Mouse (Mus musculus) embryonic stem cell, embryonic (primary cell): Measurements from ENCODE around the gene Dhrs3.

Experiments
- CTCF ChIA-PET, 4 experiments: fragments of 300-600 bp in 2 of 4; fragments of 350-600 bp in 2 of 4; sonication (Branson Sonifier 250); formaldehyde crosslinking; loops; one replicate each; lab custom pipeline; 2022; ENCODE audit warnings: inconsistent platforms in 2 of 4; lab: Charles Lee
- POLR2A ChIA-PET, 4 experiments: fragments of 300-600 bp in 2 of 4; fragments of 350-600 bp in 2 of 4; sonication (Branson Sonifier 250); formaldehyde crosslinking; loops; one replicate each; lab custom pipeline; 2022; ENCODE audit warnings: antibody characterized with exemption in 4 of 4, inconsistent platforms in 1 of 4; lab: Charles Lee

Dhrs3 gene

DNA sequence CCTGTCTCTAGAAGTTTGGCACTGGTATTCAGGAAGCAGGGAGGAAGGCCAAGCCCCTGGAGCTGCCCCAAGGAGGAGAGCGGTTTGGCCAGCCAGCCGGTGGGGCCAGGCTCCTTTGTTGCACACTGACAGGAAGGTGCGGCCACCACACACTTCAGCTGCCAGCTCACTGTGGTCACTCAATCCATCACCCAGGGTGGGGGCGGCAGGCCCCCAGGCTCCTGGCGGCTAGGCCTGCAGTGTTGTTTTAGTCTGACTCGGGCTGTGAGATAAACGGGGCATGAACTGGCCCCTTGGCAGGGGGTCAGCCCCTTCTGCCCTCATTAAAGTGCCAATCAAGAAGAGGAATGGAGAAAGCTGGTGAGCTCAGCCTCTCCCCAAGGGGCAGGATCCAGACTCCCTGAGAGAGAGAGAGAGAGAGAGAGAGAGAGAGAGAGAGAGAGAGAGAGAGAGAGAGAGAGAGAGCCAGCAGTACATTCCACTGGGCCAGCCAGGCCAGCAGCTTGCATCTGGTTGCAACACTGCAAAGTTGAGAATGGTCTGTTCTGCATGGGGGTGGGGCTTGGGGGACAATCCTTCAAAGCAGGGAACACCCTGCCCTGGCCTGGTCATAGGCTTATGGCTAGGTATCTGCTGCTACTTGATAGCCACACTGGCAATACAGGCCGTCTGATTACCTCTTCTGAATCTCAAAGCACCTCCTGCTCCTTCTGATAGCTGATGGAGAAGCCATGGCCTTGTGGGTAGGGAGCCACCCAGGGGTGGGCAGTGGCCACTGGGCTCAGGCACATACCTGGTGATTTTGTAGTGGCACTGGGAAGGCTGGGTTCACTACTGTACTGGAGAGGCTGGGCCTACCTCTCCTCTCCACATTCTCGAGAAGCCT lies 57.1 kb downstream of the Dhrs3 start:
- POLR2A ChIA-PET, result interaction anchor here in 2 of 4 experiments (0.6 kb wide), 2 partner anchors 28 to 55 kb away, joined by 3 read pairs; no protein-coding TSS in a partner anchor

DNA sequence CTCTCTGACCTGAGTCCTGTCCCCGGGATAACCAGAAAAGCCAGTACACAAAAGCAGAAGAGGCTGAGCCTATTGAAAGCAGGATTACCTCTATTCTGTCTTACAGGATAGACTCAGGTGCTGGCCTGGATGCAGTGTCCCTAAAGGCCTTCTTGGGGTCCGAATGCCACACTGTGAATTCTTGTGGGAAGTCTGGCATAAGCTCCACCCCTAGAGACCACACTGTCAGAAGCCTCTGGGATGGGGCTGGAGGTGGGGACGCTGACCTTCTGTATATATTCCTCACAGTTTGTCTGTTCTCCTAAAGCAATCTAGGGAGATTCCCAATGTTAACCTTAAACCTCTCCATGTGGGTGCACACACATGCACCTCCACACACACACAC lies 57.7 kb downstream of the Dhrs3 start:
- POLR2A ChIA-PET, result no interaction called here
- CTCF ChIA-PET, result interaction anchor here in 2 of 4 experiments (0.6 to 1.5 kb wide), 2 partner anchors 33 to 270 kb away, joined by 3 read pairs; no protein-coding TSS in a partner anchor

More for the DNA sequence above, 57.1 kb downstream of the Dhrs3 start:
- CTCF ChIA-PET, result interaction anchor here in 3 of 4 experiments (0.6 to 1.5 kb wide), 4 partner anchors 32 to 270 kb away, joined by 3 read pairs; no protein-coding TSS in a partner anchor

DNA sequence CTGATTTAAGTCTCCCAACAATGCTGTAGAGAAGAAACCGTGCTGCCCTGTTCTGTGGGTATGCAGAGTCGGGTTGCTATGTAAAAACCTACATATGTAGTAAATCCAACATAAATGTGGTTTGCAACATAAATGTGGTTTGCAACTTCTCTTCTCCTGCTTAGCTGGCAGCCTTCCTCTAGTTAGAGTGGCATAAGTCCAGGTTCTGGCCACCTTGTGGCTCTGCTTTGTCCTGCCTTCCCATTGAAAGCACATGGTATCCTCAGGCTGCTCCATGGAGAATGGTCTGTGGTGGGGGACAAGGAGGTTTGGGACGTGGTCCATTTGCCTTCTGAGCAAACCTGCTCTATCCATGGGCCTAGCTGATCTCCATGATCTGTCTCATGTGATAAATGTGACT lies 58.3 kb downstream of the Dhrs3 start:
- ChIA-PET POLR2A (no interaction called here), CTCF (no interaction called here)

DNA sequence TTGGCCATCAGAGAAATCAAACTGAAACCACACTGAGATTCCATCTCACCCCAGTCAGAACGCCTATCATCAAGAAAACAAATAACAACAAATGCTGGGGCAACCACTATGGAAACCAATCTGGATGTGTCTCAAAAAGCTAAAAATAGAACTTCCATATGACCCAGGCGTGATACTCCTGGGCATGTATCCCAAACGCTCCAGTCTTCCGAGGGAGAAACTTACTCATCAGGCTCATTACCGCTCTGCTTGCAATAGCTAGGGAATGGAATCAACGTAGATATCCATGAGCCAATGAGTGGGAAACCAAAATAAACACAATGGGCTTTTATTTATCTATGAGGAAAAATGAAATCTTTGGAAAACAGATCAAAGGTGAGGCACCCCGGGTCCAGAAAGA lies 59.2 kb downstream of the Dhrs3 start:
- ChIA-PET CTCF (no interaction called here), POLR2A (interaction anchor here in 1 of 4 experiments (0.6 kb wide), 1 partner anchor 226 kb away, joined by 3 read pairs; no protein-coding TSS in a partner anchor)

DNA sequence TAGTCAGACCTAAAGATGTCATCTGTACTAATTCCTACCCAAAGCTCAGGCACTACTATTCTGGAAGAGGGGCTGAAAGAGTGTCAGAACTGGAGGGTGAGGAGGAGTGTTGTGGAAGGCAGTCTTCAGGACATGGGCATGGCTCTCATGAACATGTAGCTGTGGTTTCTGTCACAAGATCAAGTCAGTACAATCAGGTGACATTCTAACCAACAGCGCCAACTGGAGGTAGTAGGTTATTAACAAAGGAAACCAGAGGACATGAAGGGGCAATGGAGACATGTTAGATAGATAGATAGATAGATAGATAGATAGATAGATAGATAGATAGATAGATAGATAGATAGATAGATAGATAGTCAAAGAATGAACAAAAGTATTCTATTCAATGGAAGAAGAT lies 60.8 kb downstream of the Dhrs3 start:
- ChIA-PET CTCF (interaction anchor here in 1 of 4 experiments (1.8 kb wide), 1 partner anchor 63 kb away, joined by 5 read pairs; no protein-coding TSS in a partner anchor), POLR2A (no interaction called here)

DNA sequence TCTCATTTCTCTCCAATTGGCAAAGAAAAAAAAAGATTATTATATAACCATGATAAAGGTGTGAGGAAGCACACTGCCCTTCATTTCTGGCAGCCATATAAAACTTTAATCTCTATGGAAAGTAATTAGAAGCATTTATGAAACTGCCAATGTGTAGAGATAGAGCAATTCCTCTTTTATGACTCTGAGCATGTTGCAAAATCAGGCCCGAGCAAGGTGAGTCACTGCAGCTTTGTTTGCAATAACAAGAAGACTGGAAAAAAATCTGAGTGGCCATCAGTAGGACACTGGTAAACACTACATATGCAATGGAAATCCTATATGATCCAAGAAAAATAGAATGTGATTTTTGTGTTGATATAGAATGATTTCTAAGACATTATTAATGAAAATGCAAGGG lies 63.2 kb downstream of the Dhrs3 start:
- CTCF ChIA-PET, result no interaction called here
- POLR2A ChIA-PET, result interaction anchor here in 1 of 4 experiments (1.5 kb wide), 1 partner anchor 14 kb away, joined by 3 read pairs; no protein-coding TSS in a partner anchor

DNA sequence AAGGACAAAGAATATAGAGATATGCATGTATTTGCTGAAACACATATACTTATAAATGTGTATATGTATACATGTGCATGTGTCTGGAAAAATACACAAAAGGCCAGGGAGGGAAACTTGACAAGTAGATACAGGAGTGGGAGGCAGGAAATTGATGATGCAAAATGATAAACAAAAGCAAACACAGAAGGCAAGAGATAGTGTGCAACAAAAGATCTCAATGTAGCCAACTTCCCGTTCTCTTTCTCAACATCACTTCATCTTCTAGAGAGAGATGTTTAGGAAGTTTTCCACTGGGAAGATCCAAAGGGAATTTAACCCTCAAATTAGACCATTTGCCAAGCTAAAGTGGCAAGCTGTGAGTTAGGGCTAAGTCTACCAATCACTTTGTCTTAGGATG lies 63.7 kb downstream of the Dhrs3 start:
- POLR2A ChIA-PET, result interaction anchor here in 1 of 4 experiments (1.5 kb wide), 1 partner anchor 14 kb away, joined by 3 read pairs; no protein-coding TSS in a partner anchor

DNA sequence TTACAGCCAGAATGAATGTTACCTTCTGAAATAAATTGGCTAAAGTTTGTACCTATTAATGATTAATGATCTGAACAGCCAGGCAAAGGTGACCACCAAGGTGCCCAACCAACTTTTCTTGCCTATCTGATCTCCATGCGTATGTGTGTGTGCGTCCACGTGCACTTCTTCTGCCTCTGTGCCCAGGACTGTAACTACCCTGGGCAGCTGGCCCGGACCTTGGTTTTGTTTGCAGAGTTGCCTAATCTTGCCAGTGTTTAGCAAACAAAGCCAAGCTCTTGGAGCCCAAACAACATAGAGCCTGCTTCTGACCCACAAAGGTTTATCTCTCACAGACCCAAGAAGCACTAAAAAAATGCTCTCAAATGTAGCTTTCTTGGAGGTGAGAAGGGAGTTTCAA lies 64.6 kb downstream of the Dhrs3 start:
- POLR2A ChIA-PET, result interaction anchor here in 2 of 4 experiments (0.6 to 1.5 kb wide), 4 partner anchors 15 to 49 kb away, joined by 3 to 4 read pairs (median 3); no protein-coding TSS in a partner anchor
- CTCF ChIA-PET, result no interaction called here

More for the DNA sequence above, 63.7 kb downstream of the Dhrs3 start:
- CTCF ChIA-PET, result no interaction called here

DNA sequence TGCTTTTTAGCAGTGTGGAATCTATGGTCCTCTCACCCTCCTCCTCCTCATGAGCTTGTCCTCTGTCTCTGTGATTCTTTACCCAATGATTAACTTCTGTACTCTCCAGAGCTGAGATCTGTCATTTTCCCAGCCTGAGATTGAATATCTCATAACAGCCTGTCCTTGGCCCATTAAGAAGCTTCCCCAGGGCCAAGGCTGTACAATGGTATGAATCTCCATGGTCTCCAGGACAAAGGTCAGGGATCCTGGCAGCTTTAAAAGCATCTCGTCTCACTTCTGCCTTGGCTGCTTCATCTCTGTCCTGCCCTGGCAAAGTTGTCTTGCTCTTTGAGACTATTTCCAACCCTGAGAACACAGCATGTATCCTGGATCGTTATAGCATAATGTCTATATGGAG lies 65.1 kb downstream of the Dhrs3 start:
- POLR2A ChIA-PET, result interaction anchor here in 1 of 4 experiments (1.3 kb wide), 1 partner anchor 42 kb away, joined by 4 read pairs; no protein-coding TSS in a partner anchor
- CTCF ChIA-PET, result no interaction called here

DNA sequence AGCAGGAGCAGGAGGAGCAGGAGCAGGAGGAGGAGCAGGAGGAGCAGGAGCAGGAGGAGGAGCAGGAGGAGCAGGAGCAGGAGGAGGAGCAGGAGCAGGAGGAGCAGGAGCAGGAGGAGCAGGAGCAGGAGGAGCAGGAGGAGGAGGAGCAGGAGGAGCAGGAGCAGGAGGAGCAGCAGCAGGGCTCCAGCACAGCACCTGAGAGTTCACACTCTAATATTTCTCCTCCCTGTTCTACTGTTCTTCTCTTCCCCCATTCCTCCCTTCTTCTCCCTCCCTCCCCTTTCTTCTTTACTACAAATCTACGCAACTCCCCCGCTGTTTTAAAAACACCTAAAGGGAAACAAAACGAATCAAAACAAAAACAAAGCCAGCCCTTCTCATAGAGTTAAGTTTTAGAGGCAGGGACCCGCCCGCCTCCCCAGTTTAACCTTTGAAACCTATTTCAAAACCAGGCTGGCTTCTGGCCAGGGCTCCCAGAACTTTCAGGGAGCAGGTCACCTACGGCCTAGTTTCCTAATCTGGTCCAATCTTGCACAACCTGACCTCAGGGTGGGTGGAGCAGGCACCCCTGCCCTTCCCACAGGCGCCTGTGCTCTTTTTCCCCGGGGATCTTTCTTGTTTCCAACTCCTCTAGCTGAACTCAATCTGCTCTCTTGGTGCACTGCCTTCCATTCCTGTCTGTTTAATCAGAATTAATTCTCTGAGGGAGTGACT lies 67.7 kb downstream of the Dhrs3 start:
- ChIA-PET POLR2A (no interaction called here), CTCF (no interaction called here)

DNA sequence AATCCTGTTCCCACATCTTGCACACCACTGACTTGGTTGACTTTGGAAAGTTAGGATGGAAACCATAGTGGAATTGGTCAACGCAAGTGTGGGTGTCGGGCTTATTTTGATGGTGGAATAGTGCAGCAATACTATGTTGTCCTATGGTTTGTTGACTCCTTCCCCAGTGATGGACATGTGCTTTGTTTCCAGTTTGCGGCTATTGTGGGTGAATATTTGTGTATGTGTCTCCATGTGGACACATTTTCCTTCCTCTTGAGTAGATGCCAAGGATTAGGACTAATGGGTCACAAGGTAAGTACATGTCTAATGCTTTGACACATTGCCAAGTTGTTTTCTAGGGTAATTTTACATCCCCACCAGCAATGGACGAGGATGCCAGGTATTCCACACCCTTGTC lies 68.6 kb downstream of the Dhrs3 start:
- POLR2A ChIA-PET, result no interaction called here
- CTCF ChIA-PET, result no interaction called here

DNA sequence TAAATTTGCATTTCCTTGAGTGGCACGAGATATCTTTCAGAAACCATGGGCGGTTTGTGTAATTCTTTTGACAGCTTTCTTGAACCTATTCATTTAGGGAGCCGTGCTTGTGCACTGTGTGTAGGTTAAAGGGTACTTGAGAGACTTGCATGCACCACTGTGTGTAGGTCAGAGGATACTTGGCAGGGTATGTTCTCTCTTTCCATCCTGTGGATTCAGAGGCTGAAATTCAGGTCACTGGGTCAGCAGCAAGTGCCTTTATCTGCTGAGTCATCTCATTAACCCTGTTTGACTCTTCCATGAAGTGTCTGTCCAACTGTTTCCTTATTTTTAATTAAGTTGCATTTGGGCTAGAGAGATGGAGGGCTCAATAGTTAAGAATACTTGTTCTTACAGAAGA lies 69.1 kb downstream of the Dhrs3 start:
- CTCF ChIA-PET, result no interaction called here
- POLR2A ChIA-PET, result interaction anchor here in 1 of 4 experiments (1.5 kb wide), 1 partner anchor 44 kb away, joined by 3 read pairs; no protein-coding TSS in a partner anchor

DNA sequence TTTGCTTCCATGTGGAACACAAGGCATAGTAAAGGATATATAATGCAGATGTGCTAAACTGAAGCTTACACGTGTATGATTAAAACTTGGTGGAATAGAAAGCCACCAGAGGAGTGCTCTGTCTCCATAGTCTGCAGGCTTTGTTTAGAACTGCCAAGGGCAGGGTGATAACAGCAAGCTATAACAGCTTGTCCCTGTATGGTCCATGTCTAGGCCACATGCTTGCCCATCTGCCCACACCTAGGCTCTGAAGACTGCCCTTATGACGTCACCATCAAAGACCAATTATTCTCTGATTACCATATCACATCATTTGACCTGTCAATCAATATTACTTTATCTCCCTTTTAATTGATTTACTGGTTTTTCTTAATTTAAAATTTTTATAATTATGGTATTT lies 72.6 kb downstream of the Dhrs3 start:
- ChIA-PET POLR2A (no interaction called here), CTCF (no interaction called here)

DNA sequence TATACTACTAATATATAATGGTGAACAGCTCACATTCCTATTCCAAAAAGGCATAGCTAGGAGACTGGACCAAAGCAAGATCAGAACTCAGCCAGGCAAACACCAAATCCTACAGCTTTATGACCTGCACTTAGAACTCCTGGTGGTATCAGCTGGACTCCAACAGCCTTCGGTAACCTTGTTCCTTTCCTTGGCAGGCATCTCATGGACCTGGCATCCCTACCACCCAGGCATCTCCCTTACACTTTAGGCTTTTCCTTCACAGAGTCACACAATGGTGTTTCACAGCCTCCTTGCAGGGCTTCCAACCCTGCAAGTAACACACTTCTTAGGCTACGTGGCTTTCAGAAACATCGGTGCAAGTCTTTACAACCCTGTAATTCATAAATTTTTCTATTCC lies 75.7 kb downstream of the Dhrs3 start:
- CTCF ChIA-PET, result interaction anchor here in 2 of 4 experiments (0.6 to 1.3 kb wide), 2 partner anchors 74 to 78 kb away, joined by 3 to 4 read pairs; no protein-coding TSS in a partner anchor
- POLR2A ChIA-PET, result interaction anchor here in 1 of 4 experiments (0.9 kb wide), 1 partner anchor 76 kb away, joined by 3 read pairs; the partner anchor contains the start of gene Dhrs3

DNA sequence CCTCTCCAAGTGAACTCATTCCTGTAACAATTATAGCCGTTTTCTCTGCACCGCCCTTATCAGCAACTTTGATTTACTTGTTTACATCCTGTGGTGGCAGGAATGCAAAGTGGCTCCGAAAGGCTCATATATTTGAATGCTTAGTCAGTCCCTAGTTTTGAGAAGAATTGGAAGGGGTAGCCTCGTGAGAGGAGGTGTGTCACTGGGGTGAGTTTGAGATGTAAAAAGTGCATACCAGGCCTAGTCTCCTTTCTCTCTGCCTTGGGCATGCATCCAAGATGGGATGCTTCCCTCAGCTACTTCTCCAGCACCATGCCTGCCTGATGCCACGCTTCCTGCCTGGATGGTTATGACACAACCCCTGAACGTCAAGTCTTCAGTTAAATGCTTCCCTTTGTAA lies 76.4 kb downstream of the Dhrs3 start:
- ChIA-PET POLR2A (no interaction called here), CTCF (interaction anchor here in 1 of 4 experiments (1.3 kb wide), 1 partner anchor 79 kb away, joined by 3 read pairs; no protein-coding TSS in a partner anchor)

DNA sequence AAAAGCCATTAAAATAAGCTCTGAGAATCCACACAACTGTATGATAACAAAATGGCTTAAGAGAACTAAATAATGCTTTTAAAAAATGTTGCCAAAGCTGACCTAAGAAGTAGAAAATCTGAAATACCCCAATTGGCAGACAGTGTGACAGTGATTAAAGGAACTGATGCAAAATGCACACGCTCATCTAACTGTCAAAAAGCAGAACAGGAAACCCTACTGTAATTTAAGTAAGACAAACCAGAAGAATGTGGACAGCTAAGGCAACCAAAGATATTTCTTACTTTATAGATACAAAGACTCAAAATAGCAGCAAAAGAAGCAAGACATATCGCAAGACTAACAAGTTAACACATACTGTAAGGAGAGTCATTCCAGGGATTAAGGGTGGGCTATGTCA lies 78.4 kb downstream of the Dhrs3 start:
- ChIA-PET POLR2A (interaction anchor here in 1 of 4 experiments (1.0 kb wide), 1 partner anchor 12 kb away, joined by 3 read pairs; no protein-coding TSS in a partner anchor), CTCF (no interaction called here)

DNA sequence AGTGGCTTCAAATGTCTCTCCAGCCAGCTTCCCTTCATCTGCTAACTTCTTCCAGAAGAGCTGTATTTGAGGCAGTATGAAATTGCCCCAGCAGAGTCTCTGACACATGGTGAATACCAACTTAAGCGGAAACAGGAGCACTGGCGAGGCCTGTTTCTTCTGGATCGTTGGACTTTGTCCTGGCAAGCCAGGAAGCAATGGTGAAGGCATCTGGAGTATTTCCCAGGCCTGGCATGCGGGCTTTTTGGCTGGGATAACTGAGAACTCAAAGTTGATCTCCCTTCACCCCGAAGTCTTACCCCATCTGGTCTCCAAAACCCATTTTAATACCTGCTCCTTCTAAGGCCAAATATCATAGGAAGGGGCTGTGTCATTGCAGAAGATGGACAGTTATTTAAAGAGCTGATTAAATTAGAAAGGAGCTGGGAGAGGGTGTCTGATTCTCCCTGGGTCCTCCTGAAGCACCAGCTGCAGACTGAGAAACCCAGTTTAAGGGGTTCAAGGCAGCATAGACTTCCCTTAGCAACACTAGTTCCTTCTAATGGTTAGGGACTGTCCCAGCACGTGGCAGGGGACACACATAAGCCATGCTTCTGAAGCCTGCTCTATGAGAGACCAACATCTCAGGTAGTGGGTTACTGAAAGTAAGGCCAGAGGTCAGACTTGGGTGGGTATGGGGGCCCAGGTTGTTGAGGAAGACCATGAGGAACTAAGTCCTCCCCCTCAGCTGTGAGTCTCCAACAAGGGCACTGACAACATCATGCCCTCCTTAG lies 80.5 kb downstream of the Dhrs3 start:
- ChIA-PET CTCF (no interaction called here), POLR2A (interaction anchor here in 1 of 4 experiments (0.6 kb wide), 1 partner anchor 20 kb away, joined by 3 read pairs; no protein-coding TSS in a partner anchor)

DNA sequence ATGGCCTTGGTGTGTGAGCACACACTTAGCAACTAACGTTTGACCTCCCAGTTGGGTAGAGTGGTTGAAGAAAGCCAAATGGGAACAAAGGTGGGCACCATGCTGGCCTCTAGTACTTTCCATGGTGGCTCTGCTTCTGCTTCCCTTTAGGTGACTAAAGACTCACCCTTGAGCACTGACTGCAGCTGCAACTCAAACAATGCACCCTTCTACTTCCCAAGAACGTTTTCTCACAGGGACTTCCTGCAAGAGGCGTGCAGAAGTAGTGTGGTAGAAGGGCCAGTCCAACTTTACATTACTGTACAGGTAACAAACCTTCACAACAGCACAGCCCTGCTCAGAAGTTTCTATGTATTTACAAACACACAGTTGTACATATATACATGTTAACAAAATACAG lies 81.8 kb downstream of the Dhrs3 start:
- ChIA-PET POLR2A (no interaction called here), CTCF (no interaction called here)
